ENCODE assay signal across 21 mouse cellular contexts in genomic region chrX:57103415-57103814, GRCm38 (mm10). TPM values are rescaled to one million over a fixed set of nuclear protein-coding genes. Genes with fewer than 3 reads are reported as not detected.
"Had no signal": no experiment of that assay in that cellular context is flagged by ENCODE, and none has a peak within 500 bp of the region (broad histone marks: within the 10 kb centered on the region; RNA-seq: fewer than 3 reads in every experiment).

No protein-coding gene starts in this region.

- H3K4me2 ChIP-seq: neural tube, embryonic 15.5 days; stomach, embryonic 15.5 days had no signal

- DNase-seq: retina, postnatal 1 day; right cerebral cortex, adult 18-20 months; right cerebral cortex, postnatal 14 days; right cerebral cortex, postnatal 25 days; right cerebral cortex, postnatal 4 days; spleen, adult 18-20 months; thymus, adult 18-20 months; thymus, adult 2 months; thymus, postnatal 14 days; thymus, postnatal 25 days; thymus, postnatal 36 days; thymus, postnatal 4 days had no signal

- H3K9ac ChIP-seq: neural tube, embryonic 15.5 days; stomach, embryonic 15.5 days had no signal

- H3K27me3 ChIP-seq: neural tube, embryonic 15.5 days; stomach, embryonic 15.5 days had no signal

- H3K9me3 ChIP-seq: neural tube, embryonic 15.5 days; stomach, embryonic 15.5 days had no signal

- H3K36me3 ChIP-seq: neural tube, embryonic 15.5 days; stomach, embryonic 15.5 days had no signal

- H3K27ac ChIP-seq: neural tube, embryonic 15.5 days; stomach, embryonic 15.5 days; stomach, postnatal 0 days had no signal

- H3K4me1 ChIP-seq: neural tube, embryonic 15.5 days; stomach, embryonic 15.5 days had no signal

- H3K4me3 ChIP-seq: neural tube, embryonic 15.5 days; stomach, embryonic 15.5 days had no signal

RNA-seq across cellular contexts. Expression of gene Vgll1, which starts 15.5 kb away (rescaled TPM):
- total RNA-seq: neutrophil, adult 5-6 weeks had no signal
- polyA plus RNA-seq: neural tube, embryonic 14.5 days; neural tube, embryonic 15.5 days; small intestine, adult 2 months; spleen, adult 2 months; stomach, embryonic 14.5 days; stomach, embryonic 15.5 days; stomach, postnatal 0 days; thymus, adult 2 months; thymus, postnatal 0 days had no signal
